Mouse (Mus musculus) E14TG2a.4 (cell line): Measurements from ENCODE around the gene Birc2.

Source experiments
- H3K27me3 ChIP-seq: 2 replicates; pipeline ENCODE4 v1.6.1; 2014; ENCODE audit warnings: low read length, control low read depth; ENCODE audit not compliant: insufficient read depth
- H3K36me3 ChIP-seq: 2 replicates; pipeline ENCODE4 v1.6.1; 2014; ENCODE audit warnings: low read length, control low read depth; ENCODE audit not compliant: insufficient read depth
- H3K4me1 ChIP-seq: replicated peaks from 2 replicates; pipeline ENCODE4 v1.6.1; 2014; ENCODE audit warnings: low read depth, low read length, control low read depth
- H3K4me3 ChIP-seq: replicated peaks from 2 replicates; pipeline ENCODE4 v1.5.1; 2014; ENCODE audit warnings: mild to moderate bottlenecking, low read length
- H3K9me3 ChIP-seq: 2 replicates; pipeline ENCODE4 v1.6.1; 2014; ENCODE audit warnings: low read length, control low read depth
- CTCF ChIP-seq: conservative IDR thresholded peaks from 2 replicates; pipeline ENCODE4 v1.5.1; 2014; ENCODE audit warnings: low read length
- NANOG ChIP-seq: IDR thresholded peaks from 2 replicates; pipeline ENCODE4 v1.6.1; 2014; ENCODE audit warnings: borderline replicate concordance, low read length, mixed read lengths
- POU5F1 ChIP-seq: IDR thresholded peaks from 2 replicates; pipeline ENCODE4 v1.6.1; 2014; ENCODE audit warnings: low read length, borderline replicate concordance

The Birc2 gene

GRCm38 (mm10) chr9:7796129-7796864 is 40.6 kb downstream of the Birc2 start:
- H3K36me3 ChIP-seq, result peaks cover 60% of the 10 kb centered on the region
- H3K9me3 ChIP-seq, result peaks cover 15% of the 10 kb centered on the region
- TF ChIP-seq CTCF, result no peak
- peak; percentile 49; the same call in 1 of the 2 replicates for TF ChIP-seq NANOG
- H3K27me3 ChIP-seq, result no peaks in the 10 kb centered on the region
- peaks cover 42% of the 10 kb centered on the region for H3K4me1 ChIP-seq
- H3K4me3 ChIP-seq, result no peak overlapping the region

- H3K36me3 ChIP-seq, result peaks cover 67% of the 10 kb centered on the region
- H3K9me3 ChIP-seq, result peaks cover 15% of the 10 kb centered on the region
- no peak overlapping the region for H3K4me3 ChIP-seq
- TF ChIP-seq POU5F1, result no peak
- TF ChIP-seq NANOG, result no peak
- no peak for TF ChIP-seq CTCF
- H3K4me1 ChIP-seq, result peaks cover 42% of the 10 kb centered on the region
- no peaks in the 10 kb centered on the region for H3K27me3 ChIP-seq
These were observed 41.3 kb downstream of the Birc2 start for GRCm38 (mm10) chr9:7795581-7795980.

GRCm38 (mm10) chr9:7793561-7793960 is 43.3 kb downstream of the Birc2 start:
- H3K4me1 ChIP-seq, result peaks cover 45% of the 10 kb centered on the region
- no peak for TF ChIP-seq NANOG
- TF ChIP-seq CTCF, result no peak
- no peak for TF ChIP-seq POU5F1
- H3K4me3 ChIP-seq, result no peak overlapping the region
- peaks cover 83% of the 10 kb centered on the region for H3K36me3 ChIP-seq
- no peaks in the 10 kb centered on the region for H3K27me3 ChIP-seq
- H3K9me3 ChIP-seq, result peaks cover 12% of the 10 kb centered on the region

GRCm38 (mm10) chr9:7790580-7791084 is 46.2 kb downstream of the Birc2 start:
- Histone ChIP-seq H3K4me1 (peaks cover 36% of the 10 kb centered on the region), H3K27me3 (no peaks in the 10 kb centered on the region)

GRCm38 (mm10) chr9:7789764-7790575 is 46.9 kb downstream of the Birc2 start:
- Histone ChIP-seq H3K4me3 (no peak overlapping the region), H3K36me3 (peaks cover 84% of the 10 kb centered on the region), H3K4me1 (peaks cover 32% of the 10 kb centered on the region), H3K27me3 (no peaks in the 10 kb centered on the region), H3K9me3 (no peaks in the 10 kb centered on the region)
- TF ChIP-seq NANOG (no peak), CTCF (no peak), POU5F1 (no peak)

More at GRCm38 (mm10) chr9:7790580-7791084, 46.2 kb downstream of the Birc2 start:
- Histone ChIP-seq H3K9me3 (no peaks in the 10 kb centered on the region), H3K36me3 (peaks cover 84% of the 10 kb centered on the region), H3K4me3 (no peak overlapping the region)
- no peak for TF ChIP-seq CTCF
- no peak for TF ChIP-seq NANOG
- TF ChIP-seq POU5F1, result no peak

GRCm38 (mm10) chr9:7788411-7788810 is 48.5 kb downstream of the Birc2 start:
- no peaks in the 10 kb centered on the region for H3K27me3 ChIP-seq
- H3K36me3 ChIP-seq, result peaks cover 84% of the 10 kb centered on the region
- peaks cover 33% of the 10 kb centered on the region for H3K4me1 ChIP-seq
- no peak for TF ChIP-seq NANOG
- H3K4me3 ChIP-seq, result no peak overlapping the region
- no peaks in the 10 kb centered on the region for H3K9me3 ChIP-seq

GRCm38 (mm10) chr9:7786086-7786485 is 50.8 kb downstream of the Birc2 start:
- no peaks in the 10 kb centered on the region for H3K27me3 ChIP-seq
- no peak for TF ChIP-seq POU5F1
- TF ChIP-seq NANOG, result no peak
- no peak for TF ChIP-seq CTCF

GRCm38 (mm10) chr9:7785396-7785795 is 51.5 kb downstream of the Birc2 start:
- TF ChIP-seq NANOG (no peak), CTCF (no peak), POU5F1 (no peak)
- H3K27me3 ChIP-seq, result no peaks in the 10 kb centered on the region
- no peaks in the 10 kb centered on the region for H3K9me3 ChIP-seq
- no peak overlapping the region for H3K4me3 ChIP-seq
- peaks cover 29% of the 10 kb centered on the region for H3K4me1 ChIP-seq
- H3K36me3 ChIP-seq, result peaks cover 78% of the 10 kb centered on the region

More at GRCm38 (mm10) chr9:7786086-7786485, 50.8 kb downstream of the Birc2 start:
- H3K9me3 ChIP-seq, result no peaks in the 10 kb centered on the region
- no peak overlapping the region for H3K4me3 ChIP-seq
- H3K36me3 ChIP-seq, result peaks cover 81% of the 10 kb centered on the region
- H3K4me1 ChIP-seq, result peaks cover 31% of the 10 kb centered on the region
